Mouse (Mus musculus): ENCODE data around the gene Tceanc2.
"Not testable (repeated sequence)": the region's sequence is repeated elsewhere in the genome, so short reads cannot be mapped to it uniquely, and the experiment has no call there.

Tceanc2 gene

DNA sequence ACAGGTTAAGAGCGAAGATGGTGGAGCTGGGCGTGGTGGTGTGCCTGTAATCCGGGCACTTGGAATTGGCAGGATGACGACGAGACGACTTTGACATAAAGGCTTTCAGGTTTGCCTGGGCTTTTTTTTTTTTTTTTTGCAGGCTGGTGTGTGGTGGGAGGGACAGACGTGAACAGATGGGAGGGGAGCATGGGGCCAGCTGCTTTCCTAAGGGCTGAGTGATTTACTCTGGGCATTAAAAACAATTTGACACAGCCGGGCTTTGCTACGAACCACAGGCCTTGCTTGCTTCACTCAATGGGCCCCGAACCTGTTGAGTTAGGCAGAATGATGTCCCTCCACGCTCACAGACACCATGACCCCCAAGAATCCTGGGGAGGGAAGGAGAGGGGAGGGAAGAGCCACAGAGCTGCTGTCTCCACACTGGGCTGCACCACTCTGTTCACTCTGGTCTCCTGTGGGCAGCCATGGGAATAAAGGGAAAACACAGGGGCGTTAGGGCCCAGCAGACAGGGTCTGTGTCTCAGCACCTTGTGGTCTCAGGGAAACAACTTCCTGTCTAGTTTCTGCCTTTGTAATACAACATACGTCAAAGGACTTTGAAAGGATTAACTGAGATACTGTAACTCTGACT lies 51.9 kb downstream of the Tceanc2 start:
- no peak for DNase-seq (ENCODE audit: low read depth)

DNA sequence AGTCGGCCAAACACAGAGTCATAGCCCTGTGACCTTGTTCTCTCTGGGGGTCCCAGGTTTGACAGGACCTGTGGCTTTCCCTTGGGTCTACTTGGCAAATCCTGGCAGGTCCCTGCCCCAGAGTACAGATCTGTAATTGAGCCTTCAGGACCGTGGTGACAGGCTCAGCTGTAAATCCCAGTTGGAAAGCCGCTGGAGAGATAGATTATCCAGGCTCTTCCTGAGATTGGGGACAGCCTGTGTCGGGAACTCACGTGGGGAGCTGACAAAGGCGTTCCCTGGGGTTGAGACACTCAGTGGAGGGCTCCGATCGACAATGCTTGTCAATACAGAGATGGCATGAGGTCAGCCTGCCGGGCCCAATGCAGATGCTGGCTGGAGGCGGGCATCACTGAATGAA lies 52.5 kb downstream of the Tceanc2 start:
- DNase-seq (ENCODE audit: low read depth): no peak

- peak; percentile 4 for DNase-seq (ENCODE audit: low read depth)
Observed at GRCm38 (mm10) chr4:107125101-107125500, 53.8 kb downstream of the Tceanc2 start.

GRCm38 (mm10) chr4:107124376-107124775 lies 54.5 kb downstream of the Tceanc2 start:
- DNase-seq (ENCODE audit: low read depth): no peak

DNA sequence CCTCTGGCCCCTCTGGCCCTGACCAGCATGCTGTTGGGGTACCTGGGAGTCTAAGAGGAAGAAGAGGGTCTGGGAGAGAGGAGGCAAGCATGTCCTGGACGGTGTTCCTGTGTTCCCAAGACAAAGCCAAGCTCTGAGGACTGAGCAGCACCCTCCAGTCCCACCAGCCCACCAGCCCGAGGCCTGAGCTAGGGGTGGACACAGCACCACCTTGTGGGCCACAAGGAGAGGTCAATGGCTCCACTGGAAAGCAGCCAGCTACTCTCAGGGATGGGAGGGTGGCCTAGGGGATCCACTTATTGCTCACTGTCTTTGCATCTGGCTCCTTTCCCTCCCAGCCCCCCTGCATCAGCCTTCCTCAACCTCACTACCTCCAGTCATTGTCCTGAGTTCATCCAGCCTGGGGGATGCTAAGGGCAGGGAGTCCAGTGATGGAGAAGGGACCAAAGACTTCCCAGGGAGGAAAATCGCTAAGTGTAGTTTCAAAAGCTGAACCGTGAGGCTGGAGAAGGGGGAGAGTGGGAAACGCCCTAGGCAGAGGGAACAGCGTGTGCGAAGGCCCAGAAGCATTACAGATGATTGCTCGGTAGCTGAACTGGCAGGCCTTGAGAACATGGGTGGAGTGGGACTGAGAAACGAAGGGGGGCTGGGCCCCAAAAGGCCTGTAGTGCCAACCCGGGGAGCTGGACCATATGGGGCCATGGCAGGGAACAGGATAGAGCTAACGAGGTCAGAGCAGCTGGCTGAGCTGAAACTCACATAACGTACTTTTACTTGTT lies 57.6 kb downstream of the Tceanc2 start:
- peak; percentile 33 for DNase-seq (ENCODE audit: low read depth)

- DNase-seq (ENCODE audit: low read depth): no peak
Observed at GRCm38 (mm10) chr4:107120676-107121075, 58.2 kb downstream of the Tceanc2 start.

DNA sequence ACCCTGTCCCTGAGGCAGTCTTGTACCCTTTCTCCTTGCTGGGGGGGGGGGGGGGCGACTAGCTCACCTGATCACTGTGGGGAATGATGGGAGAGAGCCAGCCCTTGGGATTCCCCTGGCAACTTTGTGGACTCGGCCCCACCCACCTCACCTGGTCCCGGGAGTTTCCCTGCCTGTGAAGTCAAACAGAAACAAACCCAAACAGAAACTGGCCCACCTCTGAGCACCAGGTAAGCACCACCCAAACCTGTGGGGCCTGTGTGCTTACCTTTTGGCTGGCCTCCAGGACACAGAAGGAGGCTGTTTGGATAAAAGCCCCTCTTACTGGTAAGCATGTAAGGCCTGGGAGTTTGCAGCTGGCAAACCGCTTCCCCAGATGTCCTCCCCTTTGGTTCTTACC lies 59.9 kb downstream of the Tceanc2 start:
- DNase-seq (ENCODE audit: low read depth): no peak

DNA sequence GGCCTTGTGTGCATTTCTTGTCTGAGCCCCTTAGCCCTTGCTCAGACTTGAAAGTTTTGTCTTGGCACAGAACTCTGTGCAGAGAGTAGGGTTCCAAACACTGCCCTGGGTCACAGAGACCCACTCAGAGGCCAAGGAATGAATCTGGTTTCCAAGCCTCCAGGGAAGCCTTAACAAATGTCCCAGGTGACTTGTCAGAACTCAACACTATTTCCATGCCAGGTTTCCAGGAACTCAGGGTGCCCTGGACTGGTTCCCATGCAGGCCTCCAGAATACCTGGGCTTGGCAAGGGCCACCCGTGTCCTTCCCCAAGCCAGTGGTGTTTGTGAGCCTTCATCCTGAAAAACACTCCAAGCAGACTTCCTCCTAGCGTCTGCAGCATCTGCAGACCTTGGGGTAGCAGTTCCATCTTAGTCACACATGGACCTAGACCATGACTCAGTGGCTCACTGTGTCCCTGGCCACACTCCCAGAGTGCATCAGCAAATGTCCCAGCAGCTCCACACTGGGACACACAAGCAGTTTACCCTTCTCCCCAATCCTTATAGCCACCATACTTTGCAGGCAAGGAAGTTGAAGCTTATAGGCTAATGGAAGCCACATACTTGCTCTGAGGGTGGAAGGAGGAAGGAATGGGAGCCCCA lies 61.1 kb downstream of the Tceanc2 start:
- DNase-seq (ENCODE audit: low read depth): no peak

- DNase-seq (ENCODE audit: low read depth): no peak
Observed at GRCm38 (mm10) chr4:107114278-107114677, 64.6 kb downstream of the Tceanc2 start.

DNA sequence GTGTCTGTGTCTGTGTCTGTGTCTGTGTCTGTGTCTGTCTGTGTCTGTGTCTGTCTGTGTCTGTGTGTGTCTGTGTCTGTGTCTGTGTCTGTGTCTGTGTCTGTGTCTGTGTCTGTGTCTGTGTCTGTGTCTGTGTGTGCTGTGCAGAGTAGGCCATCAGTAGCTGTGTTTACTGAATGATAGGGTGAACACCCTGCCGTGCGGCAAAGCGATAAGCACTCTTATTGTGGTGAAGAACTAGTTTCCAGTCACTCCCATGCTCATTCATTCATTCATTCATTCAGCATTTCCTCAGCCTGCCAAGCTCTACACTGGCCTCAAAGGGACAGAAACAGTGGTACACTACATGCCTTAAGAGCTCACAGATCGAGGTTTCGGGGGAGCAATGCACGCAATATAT lies 69.7 kb downstream of the Tceanc2 start:
- not testable (repeated sequence) for DNase-seq (ENCODE audit: low read depth)

GRCm38 (mm10) chr4:107108291-107108731 lies 70.6 kb downstream of the Tceanc2 start:
- DNase-seq (ENCODE audit: low read depth): no peak

DNA sequence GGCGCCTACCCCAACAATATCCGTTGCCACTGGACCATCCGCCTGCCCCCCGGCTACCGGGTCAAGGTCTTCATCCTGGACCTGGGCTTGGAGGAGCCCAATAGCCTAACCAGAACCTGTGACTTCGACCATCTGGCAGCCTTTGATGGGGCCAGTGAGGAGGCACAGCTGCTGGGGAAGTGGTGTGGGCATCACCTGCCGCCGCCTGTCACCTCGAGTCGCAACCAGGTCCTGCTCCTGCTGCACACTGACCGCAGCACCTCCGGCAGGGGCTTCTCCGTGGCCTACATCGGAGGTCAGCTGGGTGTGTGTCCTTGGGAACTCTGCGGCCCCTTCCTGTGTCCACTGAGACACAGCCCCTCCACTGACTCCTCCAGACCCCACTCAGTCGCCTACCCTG lies 72.1 kb downstream of the Tceanc2 start:
- DNase-seq (ENCODE audit: low read depth): no peak

- no peak for DNase-seq (ENCODE audit: low read depth)
Observed at GRCm38 (mm10) chr4:107102220-107102619, 76.7 kb downstream of the Tceanc2 start.

DNA sequence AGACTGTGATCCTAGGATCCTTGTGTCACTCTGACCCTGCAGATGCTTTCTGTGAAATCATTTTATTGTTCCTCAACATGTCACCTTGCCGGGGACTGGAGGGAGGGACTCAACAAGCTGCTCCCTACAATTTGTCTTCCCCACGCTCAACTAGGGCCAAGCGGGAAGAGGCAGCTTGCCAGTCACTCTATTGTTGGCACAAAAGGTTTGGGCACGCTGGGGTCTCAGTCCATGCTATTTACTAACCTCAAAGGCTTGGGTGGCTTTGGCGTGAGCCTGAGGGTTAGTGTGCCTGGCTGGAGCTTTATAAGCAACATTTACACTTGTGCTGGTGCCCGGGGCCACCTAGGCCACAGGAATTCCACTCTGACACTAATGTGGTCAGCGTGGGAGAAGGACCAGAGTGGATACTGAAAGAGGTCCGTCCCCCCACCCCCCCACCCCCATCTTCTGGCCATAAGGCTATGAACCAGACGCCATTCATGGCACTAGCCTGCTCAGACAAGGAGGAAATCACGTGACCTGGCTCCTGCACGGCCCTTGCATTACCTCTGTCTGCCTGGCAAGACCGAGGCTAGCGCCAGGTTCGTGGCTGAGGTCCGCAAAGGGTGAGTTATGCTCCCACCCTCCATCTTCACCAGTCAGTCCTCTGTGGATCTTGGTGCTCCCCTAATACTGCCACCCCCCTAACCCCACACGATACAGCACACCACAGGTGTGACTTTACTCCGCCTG lies 80.0 kb downstream of the Tceanc2 start:
- peak; percentile 45 for DNase-seq (ENCODE audit: low read depth)

- no peak for DNase-seq (ENCODE audit: low read depth)
Observed at GRCm38 (mm10) chr4:107098375-107098774, 80.5 kb downstream of the Tceanc2 start.

DNA sequence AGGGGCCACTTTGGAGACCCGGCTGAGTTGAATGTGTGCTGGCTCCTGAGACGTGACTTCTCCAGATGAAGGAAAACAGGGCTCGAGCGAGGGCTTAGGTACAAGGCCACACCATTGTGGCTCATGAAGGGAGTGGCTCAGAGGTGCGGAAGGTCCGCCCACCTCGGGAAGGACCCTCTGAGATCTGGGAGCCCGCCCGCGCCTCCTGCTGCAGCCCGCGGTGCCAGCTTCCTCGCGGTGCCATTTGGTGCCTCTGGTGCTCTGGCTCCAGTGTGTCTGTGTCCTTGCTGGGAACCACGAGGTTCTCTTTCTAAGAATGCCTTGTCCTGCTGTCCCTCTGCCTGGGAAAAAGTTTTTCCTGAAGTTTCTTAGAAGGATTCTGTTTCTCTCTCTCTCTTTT lies 81.0 kb downstream of the Tceanc2 start:
- no peak for DNase-seq (ENCODE audit: low read depth)

DNA sequence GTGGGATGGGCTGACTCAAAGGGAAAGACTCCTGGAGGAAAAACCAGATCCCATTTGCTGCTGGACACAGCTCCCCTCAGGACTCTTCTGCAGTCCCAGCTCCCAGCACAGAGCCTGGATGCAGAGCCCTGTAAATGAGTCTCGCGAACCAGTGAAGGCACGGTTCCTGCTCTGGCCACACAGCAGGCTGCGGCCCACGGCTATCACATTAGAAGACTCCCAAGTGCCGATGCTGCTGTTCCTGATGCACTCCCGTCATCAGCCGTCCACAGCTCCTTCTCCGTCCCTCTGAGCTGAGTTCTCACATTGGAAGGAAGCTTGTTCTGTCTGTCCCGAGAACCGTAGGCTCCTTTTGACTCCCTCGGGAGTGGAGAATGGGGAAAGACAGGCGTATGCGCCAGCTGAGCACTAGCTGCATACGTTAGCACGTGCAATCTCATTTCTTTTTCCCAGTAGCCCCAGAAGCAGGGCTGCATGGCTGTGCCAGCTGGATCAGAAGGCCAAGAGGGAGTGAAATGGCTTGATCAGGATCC lies 82.0 kb downstream of the Tceanc2 start, which contains the start of gene Cdcp2:
Gene Cdcp2 (plus strand): TSS at position 51 of the 533 bp plus-strand sequence.
- no peak for DNase-seq (ENCODE audit: low read depth)

DNA sequence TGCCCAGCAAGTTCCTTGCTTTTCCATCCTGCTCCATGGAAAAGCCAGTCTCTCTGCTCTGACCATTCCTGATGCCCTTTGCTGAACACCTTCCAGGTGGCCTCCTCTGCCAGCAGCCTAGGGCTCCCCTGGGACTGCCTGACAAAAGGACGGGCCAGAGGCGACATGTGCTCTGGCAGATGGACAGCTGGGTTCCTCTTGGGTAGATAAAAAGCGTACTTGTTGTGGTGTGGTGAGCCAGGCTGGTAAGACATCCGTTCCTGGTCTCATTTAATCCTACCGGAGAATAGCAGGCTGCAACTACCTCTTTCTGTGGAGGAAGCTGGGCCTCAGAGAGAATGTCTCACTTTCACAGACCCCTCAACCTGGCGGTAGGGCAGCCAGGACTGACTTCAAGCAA lies 82.9 kb downstream of the Tceanc2 start:
- DNase-seq (ENCODE audit: low read depth): peak; percentile 64

GRCm38 (mm10) chr4:107094484-107095187 lies 84.3 kb downstream of the Tceanc2 start:
- DNase-seq (ENCODE audit: low read depth): peak; percentile 36

DNA sequence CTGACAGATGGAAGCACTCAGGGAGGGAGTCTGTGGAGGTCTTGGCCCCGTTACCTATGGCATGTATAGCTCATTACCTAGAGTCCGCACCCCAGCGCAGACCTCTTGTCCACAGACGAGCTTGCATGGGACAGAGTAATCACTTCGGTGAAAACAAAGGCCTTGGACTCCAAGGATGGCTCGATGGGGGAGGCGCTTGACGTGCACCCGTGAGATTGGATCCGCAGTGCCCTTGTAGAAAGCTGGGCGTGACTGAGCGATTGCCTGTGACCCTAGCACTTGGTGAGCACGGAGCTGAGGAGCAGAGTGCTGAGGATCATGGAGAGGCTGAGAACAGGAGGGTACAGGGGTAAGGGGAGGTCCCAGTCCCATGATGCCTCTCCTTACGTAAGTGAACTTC lies 87.2 kb downstream of the Tceanc2 start:
- DNase-seq (ENCODE audit: low read depth): no peak

- DNase-seq (ENCODE audit: low read depth): no peak
Observed at GRCm38 (mm10) chr4:107084858-107085257, 94.1 kb downstream of the Tceanc2 start.
